Mouse (Mus musculus): ENCODE measurements at regions not wholly inside any gene's neighbourhood (a gene's known extent, or its start where the extent isn't known, plus 50 kb on each side); places are given as distances from the start of the nearest gene placed in this dataset.
A peak's percentile ranks its signal among the peaks of the same experiment; 100 is the strongest.
"Not testable (repeated sequence)": the region's sequence is repeated elsewhere in the genome, so short reads cannot be mapped to it uniquely, and the experiment has no call there.

GRCm38 (mm10) chr2:128265014-128265990 lies 139.5 kb downstream of the Bcl2l11 start:
- no peak for DNase-seq (ENCODE audit: low read depth)

- DNase-seq (ENCODE audit: low read depth) = no peak
These were observed 144.7 kb downstream of the Bcl2l11 start for GRCm38 (mm10) chr2:128270377-128271129.

GRCm38 (mm10) chr2:128272789-128273188 lies 147.0 kb downstream of the Bcl2l11 start:
- peak; percentile 31 for DNase-seq (ENCODE audit: low read depth)

GRCm38 (mm10) chr2:128273292-128273691 lies 147.5 kb downstream of the Bcl2l11 start:
- no peak for DNase-seq (ENCODE audit: low read depth)

- peak; percentile 35 for DNase-seq (ENCODE audit: low read depth)
These were observed 150.5 kb downstream of the Bcl2l11 start for GRCm38 (mm10) chr2:128276337-128276736.

- DNase-seq (ENCODE audit: low read depth) = no peak
These were observed 151.7 kb downstream of the Bcl2l11 start for GRCm38 (mm10) chr2:128277387-128278123.

- DNase-seq (ENCODE audit: low read depth) = no peak
These were observed 152.2 kb downstream of the Bcl2l11 start for GRCm38 (mm10) chr2:128278124-128278432.

- DNase-seq (ENCODE audit: low read depth) = no peak
These were observed 152.8 kb downstream of the Bcl2l11 start for GRCm38 (mm10) chr2:128278608-128279081.

GRCm38 (mm10) chr2:128279127-128279710 lies 153.4 kb downstream of the Bcl2l11 start:
- DNase-seq (ENCODE audit: low read depth) = no peak

GRCm38 (mm10) chr2:128282591-128282990 lies 156.8 kb downstream of the Bcl2l11 start:
- DNase-seq (ENCODE audit: low read depth) = no peak

GRCm38 (mm10) chr2:128284822-128285421 lies 159.1 kb downstream of the Bcl2l11 start:
- peak; percentile 64 for DNase-seq (ENCODE audit: low read depth)

- DNase-seq (ENCODE audit: low read depth) = no peak
These were observed 159.6 kb downstream of the Bcl2l11 start for GRCm38 (mm10) chr2:128285457-128285856.

- peak; percentile 45 for DNase-seq (ENCODE audit: low read depth)
These were observed 162.3 kb downstream of the Bcl2l11 start for GRCm38 (mm10) chr2:128288138-128288551.

- no peak for DNase-seq (ENCODE audit: low read depth)
These were observed 164.8 kb downstream of the Bcl2l11 start for GRCm38 (mm10) chr2:128290609-128291008.

GRCm38 (mm10) chr2:128294610-128295009 lies 168.8 kb downstream of the Bcl2l11 start:
- no peak for DNase-seq (ENCODE audit: low read depth)

- peak; percentile 96 for DNase-seq (ENCODE audit: low read depth)
These were observed 169.2 kb downstream of the Bcl2l11 start for GRCm38 (mm10) chr2:128295018-128295424.

GRCm38 (mm10) chr2:128295726-128296234 lies 169.9 kb downstream of the Bcl2l11 start:
- peak; percentile 18 for DNase-seq (ENCODE audit: low read depth)

- not testable (repeated sequence) for DNase-seq (ENCODE audit: low read depth)
These were observed 170.6 kb downstream of the Bcl2l11 start for GRCm38 (mm10) chr2:128296423-128296822.

- DNase-seq (ENCODE audit: low read depth) = peak; percentile 68
These were observed 171.1 kb downstream of the Bcl2l11 start for GRCm38 (mm10) chr2:128296897-128297296.

- no peak for DNase-seq (ENCODE audit: low read depth)
These were observed 172.0 kb downstream of the Bcl2l11 start for GRCm38 (mm10) chr2:128297821-128298220.

GRCm38 (mm10) chr2:128298996-128299395 lies 173.2 kb downstream of the Bcl2l11 start:
- DNase-seq (ENCODE audit: low read depth) = no peak
